Mouse (Mus musculus) v-Abl transformed pro-B cells (cell line): Measurements from ENCODE around the gene Ccl2.

Experiments used
- in situ Hi-C, 2 experiments: fragments of 400-800 bp; cut with MboI; formaldehyde crosslinking; loops; one replicate each; pipeline ENCODE4 v1.15.1; 2025; ENCODE audit not compliant: unreplicated experiment in 2 of 2

Gene Ccl2

DNA sequence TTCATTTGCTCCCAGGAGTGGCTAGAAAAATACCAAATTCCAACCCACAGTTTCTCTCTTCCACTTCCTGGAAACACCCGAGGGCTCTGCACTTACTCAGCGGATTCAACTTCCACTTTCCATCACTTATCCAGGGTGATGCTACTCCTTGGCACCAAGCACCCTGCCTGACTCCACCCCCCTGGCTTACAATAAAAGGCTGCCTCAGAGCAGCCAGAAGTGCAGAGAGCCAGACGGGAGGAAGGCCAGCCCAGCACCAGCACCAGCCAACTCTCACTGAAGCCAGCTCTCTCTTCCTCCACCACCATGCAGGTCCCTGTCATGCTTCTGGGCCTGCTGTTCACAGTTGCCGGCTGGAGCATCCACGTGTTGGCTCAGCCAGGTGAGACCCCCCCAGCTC, at the start of gene Ccl2:
TSS of gene Ccl2 (plus strand) at position 216 of the 400 bp plus-strand sequence.
- in situ Hi-C loops = no loop called here

DNA sequence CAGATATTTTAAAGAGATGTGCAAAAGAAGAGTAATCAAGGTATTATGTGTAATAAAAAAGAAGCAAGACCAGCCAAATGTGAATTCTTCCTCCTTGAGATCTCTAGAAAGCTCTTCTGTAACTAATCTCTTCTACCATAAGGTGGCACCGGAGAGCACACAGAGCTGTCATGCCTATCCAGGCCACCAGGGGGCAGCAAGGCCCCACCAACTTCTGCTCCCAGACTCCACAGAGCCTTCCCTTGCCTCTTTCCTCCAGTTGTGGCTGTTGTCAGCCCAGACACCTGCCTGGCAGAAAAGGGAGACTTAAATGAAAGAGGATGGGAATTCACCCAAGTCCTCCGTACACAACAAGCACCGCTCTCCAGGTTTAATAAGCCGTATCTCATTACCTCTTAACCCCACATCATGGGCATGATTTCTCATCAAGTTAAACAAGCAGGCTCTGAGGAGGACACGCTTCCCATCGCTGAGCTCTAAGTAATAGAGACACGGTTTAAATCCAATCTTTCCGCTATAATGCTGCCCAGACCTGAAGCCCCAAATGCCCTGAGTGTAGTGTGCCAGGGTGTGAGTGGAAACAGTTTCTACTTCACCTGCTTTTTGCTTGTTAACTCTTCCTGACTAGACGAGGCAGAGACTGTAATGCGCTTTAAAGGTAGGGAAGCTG, 39.1 kb upstream of the Ccl2 start:
- in situ Hi-C loops = loop anchor here (5.0 to 25.0 kb wide), 3 partner anchors 616 to 896 kb away; partner anchors contain the start of genes Fndc8 (in 1 of the 2) and Rad51d (in 1 of the 2)

DNA sequence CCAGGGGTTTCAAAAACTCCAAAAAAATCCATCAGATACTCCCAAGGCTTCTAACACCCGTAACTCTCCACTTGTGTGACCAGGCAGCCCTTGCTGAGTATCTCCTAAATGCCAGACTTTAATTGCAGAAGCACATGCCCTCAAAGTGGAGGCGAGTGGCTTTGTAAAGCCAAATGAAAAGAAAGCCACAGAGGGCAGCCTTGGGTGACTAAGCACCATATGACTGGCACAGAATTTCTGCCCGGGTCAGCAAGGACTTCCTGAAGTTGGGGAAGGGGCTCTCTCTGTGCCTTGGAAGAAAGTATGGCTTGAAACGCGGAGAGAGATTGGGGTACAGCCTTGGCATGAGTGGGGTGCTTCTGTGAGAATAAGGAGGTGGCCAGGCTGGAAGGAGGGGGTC, 38.3 kb upstream of the Ccl2 start:
- in situ Hi-C loops = loop anchor here (5.0 to 25.0 kb wide), 3 partner anchors 615 to 895 kb away; partner anchors contain the start of genes Fndc8 (in 1 of the 2) and Rad51d (in 1 of the 2)

DNA sequence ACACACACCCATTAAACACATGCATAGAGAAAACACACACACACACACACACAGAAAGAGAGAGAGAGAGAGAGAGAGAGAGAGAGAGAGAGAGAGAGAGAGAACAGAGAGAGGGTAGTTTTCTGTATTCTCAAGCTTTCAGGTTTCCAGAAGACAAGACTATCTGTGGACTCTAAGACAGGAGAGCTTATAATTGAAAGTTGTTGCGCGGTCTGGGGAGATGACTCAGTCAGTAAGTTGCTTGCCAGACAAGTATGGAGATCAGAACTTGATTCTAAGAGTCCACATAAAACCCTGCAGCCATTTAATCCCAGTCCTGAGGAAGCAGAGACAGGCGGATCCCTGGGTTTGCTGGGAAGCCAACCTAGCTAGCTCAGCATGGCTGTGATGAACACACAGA, 36.7 kb upstream of the Ccl2 start:
- in situ Hi-C loops = loop anchor here (5.0 to 25.0 kb wide), 3 partner anchors 614 to 894 kb away; partner anchors contain the start of genes Fndc8 (in 1 of the 2) and Rad51d (in 1 of the 2)

DNA sequence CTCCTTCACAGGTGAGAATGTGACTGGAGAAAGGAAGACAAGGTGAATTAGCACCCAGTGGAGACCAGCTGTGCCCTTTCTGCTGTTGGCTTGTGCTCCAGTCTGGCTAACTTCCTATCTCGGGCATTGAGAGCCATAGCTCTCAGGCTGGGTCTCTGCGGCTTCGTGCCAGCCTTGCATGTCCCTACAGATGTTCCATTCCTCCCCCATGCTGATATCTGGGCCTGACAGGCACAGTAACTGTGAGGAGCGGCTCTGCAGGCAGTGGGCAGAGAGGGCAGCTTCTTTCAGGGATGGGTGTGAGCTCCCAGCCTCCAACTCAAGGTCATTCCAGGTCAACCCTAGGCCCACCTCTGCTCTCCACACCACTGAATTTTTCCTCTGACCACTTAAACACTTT, 35.9 kb upstream of the Ccl2 start:
- in situ Hi-C loops = loop anchor here (5.0 to 25.0 kb wide), 3 partner anchors 613 to 893 kb away; partner anchors contain the start of genes Fndc8 (in 1 of the 2) and Rad51d (in 1 of the 2)

DNA sequence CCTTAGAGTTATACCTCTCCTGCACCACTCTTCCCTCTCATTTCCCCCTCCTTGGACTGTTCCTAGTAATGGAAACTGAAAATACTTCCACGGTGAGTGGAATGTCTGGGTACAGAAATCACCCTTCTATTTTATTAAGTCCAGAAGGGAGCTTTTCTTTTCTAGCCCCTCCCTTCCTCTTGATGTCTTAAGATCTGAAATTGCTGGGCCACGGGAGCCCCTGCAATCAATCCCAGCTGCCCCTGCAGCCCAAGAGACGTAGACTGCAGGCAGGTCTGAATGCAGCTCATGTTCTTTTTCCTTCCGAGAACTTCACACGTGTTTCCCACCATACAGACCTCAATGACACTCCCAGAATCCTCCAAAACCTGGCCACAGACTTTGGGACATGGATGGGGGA, 34.8 kb upstream of the Ccl2 start:
- in situ Hi-C loops = no loop called here

DNA sequence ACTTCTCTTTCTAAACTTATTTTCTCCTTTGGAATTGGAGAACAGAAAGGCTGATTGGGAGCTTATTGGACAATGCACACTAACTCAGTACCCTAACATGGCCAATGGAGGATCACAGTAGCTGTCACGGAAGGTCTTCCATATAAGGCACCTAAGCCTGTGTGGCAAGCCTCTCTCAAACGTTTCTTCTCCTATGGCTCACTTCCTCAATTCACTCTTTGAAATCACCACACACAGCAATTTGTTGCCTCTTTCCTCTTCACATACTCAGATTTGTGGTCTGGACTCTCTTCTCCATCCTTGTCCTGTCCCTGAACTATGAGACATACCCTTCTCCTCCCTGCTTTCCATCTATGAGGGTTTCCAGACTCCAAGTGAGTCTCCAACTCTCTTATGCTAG, 30.6 kb upstream of the Ccl2 start:
- in situ Hi-C loops = no loop called here

DNA sequence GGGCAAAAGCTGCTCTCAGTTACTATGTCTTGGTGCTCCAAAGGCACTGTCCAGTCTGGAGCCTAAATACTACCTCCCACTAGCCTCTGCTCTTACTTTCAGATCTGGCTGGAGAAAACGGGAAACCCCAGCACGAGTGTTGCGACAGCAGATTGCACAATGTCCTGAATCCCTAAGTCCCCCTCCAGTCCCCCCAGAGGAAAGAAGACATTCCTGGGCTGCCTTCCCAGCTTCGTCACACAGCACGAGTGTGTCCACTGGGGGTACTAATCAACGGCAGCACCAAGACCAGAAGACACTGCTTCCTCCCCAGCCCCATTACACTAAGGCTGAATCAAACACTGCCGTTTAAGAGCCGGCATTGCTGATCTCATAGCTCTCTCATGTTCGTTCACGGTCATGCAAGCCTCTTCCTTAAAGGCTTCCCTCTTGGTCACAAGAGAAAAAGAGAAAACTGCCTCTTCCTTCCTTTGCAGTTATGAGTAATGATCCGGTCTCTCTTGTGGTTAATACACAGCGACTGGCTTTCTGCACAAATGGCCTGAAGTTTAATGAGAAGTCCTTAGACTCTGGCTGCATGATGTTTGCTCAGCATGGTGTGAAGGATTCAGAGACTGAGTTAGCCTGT, 28.5 kb upstream of the Ccl2 start:
- in situ Hi-C loops = no loop called here

DNA sequence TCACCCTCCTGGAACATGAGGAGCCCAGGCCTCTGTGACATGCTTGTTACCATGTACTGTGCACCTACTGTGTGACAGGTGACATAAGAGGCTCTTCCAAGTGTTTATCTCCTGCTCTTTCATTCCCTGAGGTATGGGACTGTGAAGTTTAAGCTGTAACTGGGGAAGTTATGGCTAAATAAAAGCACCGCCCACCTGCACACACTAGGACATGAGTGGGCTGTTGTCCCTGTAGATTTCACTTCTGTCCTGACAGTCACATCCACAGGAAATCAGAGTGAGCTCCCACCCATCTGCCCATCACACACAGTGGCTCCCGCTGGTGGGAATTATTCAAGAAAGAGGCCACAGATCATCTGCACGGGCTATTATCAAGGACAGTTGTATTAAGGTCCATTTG, 25.3 kb upstream of the Ccl2 start:
- in situ Hi-C loops = no loop called here

DNA sequence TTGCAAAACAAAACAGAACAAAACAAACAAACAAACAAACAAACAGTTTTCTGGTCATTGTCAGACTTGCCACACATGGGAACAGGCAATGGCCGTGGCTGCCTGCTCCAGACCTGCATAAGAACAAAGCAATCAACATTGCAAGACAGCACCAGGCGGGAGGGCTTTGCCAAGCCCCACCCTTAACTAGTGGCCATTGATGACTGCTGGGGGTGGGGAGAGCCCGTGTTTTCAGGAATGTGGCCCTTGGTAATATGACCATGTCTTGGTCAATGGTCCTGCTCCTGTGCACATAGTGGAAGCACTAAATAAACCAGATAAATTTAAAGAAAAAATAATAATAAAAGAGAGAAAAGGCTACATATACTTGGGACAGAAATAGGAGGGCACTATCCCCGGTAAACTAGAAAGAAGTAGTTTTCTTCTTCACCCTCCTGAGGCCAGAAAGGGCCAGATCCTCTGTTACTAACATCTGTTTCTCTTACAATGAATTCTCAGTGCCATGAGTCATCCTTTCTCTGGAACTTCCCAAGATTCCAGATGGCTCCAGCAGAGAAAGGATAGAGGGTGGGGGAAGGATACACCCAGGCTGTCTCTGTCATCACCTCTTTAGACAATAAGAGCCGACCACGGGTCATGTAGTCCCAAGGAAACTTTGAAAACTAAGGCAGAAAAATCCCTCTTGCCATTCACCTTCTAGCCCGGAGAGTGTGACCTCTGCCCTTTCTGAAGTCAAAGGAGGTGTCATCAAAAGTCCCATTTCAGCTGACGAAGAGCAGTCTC, 23.8 kb upstream of the Ccl2 start:
- in situ Hi-C loops = no loop called here

DNA sequence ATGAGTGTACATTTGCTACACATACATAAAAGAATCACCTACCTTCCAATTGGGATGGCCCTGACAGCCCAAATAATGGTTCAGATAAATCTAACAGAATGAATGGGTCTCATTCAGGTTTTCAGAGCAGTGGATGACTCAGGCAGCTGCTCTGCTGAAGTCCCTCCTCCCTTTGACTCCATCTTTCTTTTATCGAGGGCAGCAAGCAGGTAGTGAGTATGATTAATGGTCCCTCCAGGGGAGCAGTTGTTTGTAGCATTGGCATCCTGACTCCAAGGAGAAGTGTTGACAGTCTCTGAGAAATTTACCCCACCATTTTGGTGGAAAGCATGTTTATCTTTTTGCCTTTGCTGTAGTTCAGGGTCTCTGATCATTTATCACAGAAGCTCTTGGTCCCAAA, 21.6 kb upstream of the Ccl2 start:
- in situ Hi-C loops = no loop called here

DNA sequence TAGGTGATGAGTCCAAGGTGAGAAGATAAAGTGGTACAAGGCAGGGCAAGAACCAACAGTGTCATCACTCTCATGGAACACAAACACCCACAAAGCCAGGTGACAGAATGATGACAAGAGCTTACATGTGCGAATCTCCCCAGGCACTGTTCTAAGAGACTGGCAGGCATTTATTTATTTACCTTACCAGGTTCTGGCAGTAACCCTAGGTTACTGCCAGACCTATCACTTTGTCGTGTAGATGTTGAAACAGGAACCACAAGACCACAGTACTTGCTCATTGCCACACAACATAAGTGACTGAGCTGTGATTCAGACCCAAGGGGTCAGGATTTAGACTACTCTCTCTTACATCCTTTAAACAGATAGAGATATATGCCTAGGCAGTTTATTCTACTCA, 20.3 kb upstream of the Ccl2 start:
- in situ Hi-C loops = no loop called here

DNA sequence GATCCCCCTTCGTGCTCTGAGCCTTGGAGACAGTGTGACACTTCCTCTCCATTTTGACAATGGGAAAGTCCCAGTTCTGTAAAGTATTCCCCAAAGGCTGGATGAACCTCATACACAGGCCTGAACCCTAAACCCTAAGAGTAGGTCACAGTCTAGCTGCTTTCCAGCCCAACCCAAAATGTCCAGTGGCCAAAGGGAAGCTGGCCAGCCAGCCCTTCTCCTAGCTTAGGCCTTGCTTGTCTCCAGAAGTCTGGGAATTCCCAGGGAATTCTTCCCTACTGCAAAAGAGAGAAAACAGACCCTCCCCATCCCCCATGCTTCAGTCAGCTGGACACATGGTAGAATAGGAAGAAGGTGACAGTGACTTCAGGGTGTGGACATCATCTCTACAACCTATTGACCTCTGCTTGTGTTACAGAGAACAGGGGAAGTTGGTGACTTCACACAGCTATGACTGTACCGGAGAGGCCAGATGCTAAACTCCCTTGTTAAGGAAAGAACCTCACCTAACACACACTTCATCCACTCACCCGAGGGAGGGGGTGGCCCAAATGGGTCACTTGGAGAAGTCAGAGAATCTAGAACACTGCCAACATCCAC, 19.1 kb upstream of the Ccl2 start:
- in situ Hi-C loops = no loop called here

DNA sequence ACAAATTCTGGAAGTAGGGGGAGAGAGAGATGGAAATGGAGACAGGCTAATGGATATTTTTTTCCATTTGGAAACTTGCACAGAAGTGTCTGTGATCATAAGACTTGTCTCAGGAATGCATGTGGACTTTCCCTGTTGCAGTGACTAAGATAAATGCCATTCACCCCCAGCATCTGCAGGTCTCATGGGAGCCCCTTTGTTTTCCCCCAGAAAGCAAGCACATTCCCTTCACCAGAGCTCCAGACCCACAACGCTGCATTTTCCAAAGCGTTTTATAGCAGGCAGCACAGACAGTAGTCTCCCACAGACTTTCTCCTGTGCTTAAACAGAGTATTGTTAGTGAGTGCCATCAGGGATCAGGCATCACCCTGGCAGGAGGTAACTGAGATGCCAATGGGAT, 16.0 kb upstream of the Ccl2 start:
- in situ Hi-C loops = no loop called here

DNA sequence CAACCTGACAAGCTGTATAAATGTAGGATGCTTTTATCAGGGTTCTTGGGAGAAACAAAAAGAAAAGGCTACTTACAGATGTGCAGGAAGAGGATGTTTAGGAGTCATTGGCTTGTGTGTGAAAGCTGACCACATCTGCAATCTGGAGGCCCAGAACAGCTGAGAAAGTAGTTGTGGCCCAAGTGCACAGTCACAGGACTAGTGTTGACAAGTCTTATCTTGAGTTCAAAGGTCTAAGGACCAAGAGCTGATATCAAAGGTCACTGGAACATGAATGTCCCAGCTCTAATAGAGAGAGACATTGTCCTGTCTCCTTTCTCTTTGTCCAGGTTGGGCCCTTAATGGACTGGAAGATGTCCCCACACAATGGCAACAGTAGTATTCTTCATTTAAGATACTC, 15.6 kb upstream of the Ccl2 start:
- in situ Hi-C loops = no loop called here

DNA sequence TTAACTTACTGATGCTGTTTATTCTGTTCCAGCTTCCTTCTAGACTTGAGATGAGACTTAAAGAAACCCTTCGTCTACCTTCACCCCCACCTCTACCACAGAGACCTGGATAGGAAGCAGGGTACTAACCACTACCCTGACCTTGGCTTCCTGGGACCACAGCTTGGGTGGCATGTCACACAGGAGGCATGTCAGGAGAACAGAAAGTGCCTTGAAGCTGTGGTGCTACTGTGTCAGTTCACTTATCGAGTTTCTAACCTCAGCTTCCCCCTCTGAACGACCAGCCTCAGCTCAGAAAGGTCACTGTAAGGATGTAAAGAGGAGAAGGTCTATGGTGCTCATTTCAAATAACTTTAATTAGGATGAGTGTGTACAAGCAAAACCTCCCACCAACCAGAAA, 14.0 kb upstream of the Ccl2 start:
- in situ Hi-C loops = no loop called here

DNA sequence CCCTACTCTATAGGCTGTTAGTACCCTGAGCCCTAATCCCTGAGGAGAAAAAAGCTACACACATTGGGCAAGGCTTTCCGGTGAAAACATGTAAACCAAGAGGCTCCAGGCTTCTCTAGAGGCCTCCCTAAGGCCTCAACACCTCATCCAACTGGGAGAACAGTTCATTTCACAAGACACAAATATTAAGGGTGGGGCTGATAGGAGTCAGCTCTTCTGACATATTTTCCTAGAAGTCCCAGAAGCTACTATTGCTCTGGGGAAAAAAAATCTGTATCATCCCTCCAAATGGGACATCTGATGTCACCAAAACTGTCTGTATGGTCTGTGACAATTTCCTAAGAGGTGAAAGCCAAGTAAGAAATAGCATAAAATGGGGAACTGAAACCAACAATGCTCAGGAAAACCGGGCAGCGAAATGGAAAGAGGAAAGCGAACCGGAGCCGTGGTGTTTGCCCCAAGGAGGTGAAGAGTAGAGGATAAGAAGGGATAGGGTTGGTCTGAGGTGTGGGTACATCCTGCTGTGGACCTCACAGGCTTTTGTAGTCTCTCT, 12.8 kb upstream of the Ccl2 start:
- in situ Hi-C loops = no loop called here

DNA sequence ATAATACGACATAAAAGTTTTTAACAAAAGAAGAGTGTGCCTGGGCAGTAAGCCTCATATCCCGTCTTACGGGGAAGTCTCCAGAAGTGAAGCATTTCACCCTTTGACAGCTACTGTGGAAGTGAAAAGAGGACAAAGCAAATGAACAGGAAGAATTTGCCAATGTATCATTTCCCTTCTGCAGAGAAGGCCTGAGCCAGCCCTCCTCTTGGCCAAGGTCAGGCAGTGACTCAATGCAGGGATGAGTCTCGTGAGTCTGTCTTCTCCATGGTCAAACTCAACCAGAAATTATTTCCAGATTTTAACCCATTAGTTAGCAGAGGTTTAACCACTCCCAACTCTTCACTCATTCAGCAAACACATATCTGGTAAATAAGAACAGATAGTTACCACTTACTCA, 11.6 kb upstream of the Ccl2 start:
- in situ Hi-C loops = no loop called here

DNA sequence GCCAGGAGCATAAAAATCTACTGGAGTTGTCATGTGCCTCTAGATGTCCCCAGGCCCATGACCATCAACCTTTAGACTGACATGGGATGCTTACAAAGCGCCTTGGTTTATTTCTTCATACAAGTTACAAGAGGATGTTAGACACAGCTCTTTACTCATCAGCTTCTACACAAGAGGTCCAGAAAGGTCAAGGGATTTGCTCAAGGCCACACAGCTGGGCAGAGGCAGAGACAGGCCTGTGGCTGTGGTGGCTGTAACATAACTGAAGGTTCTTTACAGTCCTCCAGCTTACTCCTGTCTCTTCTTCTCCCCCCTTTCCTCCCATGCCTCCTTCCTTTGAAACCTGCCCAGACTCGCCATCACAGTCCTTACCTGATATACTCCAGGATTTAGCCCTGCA, 5.2 kb upstream of the Ccl2 start:
- in situ Hi-C loops = no loop called here

DNA sequence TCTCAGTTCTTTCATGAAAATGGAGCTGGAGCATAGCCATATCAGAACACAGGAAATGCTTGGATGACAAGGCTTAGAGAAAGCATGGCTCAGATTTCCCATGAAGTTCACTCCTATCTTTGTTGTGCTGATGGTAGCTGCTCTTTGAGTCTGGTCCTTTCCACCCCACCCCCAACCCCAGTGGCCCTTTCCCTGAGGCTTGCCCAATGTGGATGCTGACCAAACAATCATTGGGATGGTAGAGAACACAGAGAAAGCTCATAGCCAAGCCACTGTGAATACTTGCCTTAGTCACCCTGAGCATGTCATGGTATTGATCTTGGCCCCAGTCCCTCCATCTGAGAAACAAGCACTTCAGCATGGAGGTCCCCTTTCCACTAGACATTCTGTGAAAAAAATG, 3.2 kb upstream of the Ccl2 start:
- in situ Hi-C loops = no loop called here
